Mouse (Mus musculus) kidney, adult 8-10 months (tissue): ENCODE data around the gene Ttc23.

Experiments used
- DNase-seq, 2 experiments: peaks; one replicate each; pipeline ENCODE4 v3.0.0; 2022

Ttc23 gene

DNA sequence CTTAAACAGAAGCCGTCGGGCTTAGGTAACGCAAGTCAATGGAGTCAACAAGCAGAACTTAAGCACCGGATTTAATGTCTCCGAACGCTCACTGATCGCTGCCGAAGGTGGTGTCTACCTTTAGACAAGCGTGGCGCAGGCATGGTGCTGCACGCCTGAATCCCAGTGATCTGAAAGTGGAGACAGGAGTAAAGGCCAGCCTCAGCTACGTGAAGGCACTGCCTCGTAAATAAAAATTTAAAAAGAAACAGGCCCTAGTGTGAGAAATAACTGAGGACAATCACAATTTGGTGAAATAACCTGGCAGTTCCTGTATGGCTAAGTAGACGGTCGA lies 1.6 kb upstream of the Ttc23 start:
- no peak for DNase-seq

DNA sequence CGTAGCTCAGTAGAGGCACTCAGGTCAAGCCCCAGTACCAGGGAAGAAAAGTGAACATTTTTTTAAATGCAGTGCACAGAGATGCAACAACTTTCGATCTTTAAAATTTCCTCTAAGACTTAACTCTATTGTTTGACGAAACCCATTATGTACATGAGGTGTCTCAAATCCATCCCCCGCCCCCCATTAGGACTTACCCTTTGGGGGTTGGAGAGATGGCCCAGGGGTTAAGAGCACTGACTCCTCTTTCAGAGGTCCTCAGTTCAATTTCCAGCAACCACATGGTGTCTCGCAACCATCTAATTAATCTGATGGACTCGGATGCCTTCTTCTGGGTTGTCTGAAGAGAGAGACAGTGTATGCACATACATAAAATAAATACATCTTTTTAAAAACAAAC lies 1.1 kb upstream of the Ttc23 start:
- no peak for DNase-seq

DNA sequence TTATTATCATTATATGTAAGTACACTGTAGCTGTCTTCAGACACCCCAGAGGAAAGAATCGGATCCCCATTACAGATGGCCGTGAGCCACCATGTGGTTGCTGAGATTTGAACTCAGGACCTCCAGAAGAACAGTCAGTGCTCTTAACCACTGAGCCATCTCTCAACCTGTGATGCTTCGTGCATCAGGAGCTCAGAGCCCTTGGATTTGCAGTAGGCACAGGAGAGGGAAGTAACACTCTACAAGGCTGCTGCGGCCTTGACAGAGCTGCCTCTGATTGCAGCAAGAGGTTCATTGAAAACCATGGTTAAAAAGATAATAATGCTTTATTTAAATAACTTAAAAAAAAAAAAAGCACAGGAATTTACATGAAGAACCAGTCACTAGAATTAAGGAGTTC lies 1.2 kb downstream of the Ttc23 start:
- DNase-seq, result no peak

DNA sequence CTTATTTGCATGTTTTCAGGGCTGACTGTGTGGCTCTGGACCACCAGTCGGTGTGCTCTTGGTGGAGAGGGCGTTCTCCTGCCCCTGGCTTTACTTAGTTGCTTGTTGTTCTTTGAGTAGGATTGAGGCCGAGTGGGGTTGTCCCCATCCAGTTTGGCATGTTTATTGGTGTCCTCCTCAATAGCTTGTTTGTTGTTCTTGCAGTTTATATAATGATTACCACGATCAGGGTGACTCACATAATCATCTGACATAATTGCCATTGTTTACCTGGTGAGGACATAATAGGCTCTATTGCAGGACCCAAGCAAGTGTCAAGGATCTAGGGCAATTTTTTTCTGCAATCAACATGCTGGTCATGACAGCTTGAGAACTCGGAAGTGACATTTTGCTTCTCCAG lies 5.0 kb downstream of the Ttc23 start:
- DNase-seq, result no peak

DNA sequence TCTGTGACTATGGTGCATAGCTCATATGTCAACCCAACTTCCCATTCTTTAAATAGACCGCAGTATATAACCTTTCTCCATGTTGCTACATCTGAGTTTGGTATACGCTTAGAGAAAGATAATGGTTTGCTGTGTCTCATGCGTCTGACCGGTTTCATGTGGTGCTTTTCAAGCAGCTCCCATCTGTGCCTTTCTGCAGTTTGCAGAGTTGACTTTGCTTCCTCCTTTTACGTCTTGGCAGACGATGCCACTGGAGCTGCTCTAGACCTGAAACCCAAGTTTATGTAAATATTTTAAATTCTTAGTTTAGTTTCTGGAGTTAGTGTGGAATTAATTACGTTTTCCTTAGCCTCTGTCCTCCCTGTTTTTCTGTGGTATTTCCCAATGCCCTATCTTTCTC lies 7.5 kb downstream of the Ttc23 start:
- DNase-seq, result no peak

- DNase-seq, result no peak
Observed at GRCm38 (mm10) chr7:67655186-67655585, 8.0 kb downstream of the Ttc23 start.

- no peak for DNase-seq
Observed at GRCm38 (mm10) chr7:67658110-67658509, 10.9 kb downstream of the Ttc23 start.

DNA sequence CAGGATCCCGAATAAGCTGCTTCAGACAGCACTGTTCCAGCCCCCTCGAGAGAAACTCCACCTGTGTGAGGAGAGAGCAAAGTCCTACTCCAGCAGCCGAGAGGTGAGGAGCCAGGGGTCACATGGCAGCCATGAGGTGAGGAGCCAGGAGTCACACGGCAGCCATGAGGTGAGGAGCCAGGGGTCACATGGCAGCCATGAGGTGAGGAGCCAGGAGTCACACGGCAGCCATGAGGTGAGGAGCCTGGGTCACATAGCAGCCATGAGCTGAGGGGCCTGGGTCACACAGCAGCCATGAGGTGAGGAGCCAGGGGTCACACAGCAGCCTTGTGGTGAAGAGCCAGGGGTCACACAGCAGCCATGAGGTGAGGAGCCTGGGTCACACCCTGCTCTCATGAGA lies 15.2 kb downstream of the Ttc23 start:
- DNase-seq, result peak; percentile 55 to 66

GRCm38 (mm10) chr7:67663981-67664694 lies 16.9 kb downstream of the Ttc23 start:
- DNase-seq, result no peak

DNA sequence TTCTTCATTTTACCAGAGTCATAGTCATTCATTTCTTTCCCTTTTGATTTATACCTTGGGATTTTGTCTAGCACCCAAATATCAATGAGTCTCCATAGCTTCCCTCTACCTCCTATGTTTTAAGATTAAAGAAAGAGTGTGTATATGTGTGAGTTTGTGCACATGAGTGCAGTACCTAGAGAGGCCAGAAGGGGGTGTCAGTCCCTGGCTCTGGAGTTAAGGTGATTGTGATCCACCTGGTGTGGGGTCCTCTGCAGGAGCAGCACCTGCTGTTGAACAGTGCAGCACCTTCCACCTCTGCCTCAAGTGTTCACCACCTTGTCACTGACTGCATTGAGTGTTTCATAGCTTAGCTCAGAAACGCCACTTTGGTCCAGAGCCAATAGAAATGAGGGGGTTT lies 23.8 kb downstream of the Ttc23 start:
- DNase-seq, result no peak

DNA sequence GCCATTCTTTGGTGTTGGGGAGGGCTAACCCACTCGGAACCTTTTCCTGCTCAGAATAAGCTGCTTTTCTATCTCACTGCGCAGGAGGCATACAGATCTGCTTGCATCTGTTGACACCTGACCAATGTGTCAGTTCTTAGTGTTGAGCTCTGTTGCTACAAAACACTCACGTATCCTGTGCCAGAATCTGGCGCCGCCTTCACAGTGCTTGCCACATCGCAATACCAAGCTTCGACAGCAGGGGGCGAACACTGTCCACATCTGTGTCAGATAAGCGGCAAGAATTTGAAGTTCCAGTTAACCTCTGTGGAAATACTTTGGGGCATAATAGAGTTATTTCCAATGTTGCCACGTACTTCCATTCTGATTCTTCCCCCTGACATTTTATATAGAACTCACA lies 25.4 kb downstream of the Ttc23 start:
- DNase-seq, result peak; percentile 83 to 94

- DNase-seq, result no peak
Observed at GRCm38 (mm10) chr7:67673656-67674055, 26.4 kb downstream of the Ttc23 start.

- DNase-seq, result no peak
Observed at GRCm38 (mm10) chr7:67678878-67679499, 31.8 kb downstream of the Ttc23 start.

DNA sequence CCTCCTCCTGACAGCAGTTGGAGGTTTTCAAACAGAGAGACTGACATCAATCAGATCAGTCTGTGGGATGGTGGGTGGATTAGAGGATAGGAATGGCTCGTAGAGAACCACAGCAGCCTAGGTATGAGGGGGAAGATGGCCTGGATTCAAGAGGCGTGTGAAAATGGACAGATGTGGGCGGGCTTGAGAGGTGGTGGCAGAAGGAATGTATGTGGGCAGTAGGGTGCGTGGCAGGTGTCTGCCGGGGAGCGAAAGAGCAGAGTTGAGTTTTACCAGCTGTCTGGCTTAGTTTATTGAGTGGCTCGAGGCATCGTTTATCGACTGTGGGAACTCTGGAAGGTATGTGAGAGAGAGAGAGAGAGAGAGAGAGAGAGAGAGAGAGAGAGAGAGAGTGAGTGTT lies 33.9 kb downstream of the Ttc23 start:
- DNase-seq, result no peak

DNA sequence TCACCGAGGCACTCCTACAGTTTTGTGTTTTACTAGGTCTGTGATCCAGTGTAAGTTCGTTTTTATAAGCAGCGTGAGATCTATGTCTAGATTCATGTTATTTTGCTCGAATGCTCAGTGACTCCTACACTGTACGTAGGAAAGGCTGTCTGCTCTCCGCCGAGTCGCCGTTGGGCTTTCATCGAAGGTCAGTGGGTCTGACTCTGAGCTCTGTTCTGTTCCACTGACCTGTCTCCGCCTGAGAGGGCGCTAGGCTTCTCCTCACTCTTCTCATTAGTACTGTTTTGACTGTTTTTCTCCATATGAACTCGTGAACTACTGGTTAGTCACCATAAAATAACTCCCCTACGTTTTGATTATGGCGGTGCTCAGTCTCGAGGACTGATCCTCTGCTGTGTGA lies 35.8 kb downstream of the Ttc23 start:
- DNase-seq, result no peak

GRCm38 (mm10) chr7:67686545-67686944 lies 39.3 kb downstream of the Ttc23 start:
- no peak for DNase-seq

- DNase-seq, result peak; percentile 49 to 59
Observed at GRCm38 (mm10) chr7:67688281-67688680, 41.1 kb downstream of the Ttc23 start.

- no peak for DNase-seq
Observed at GRCm38 (mm10) chr7:67689793-67690192, 42.6 kb downstream of the Ttc23 start.

GRCm38 (mm10) chr7:67691036-67691435 lies 43.8 kb downstream of the Ttc23 start:
- peak; percentile 44 to 57 for DNase-seq

- no peak for DNase-seq
Observed at GRCm38 (mm10) chr7:67692141-67692540, 44.9 kb downstream of the Ttc23 start.

DNA sequence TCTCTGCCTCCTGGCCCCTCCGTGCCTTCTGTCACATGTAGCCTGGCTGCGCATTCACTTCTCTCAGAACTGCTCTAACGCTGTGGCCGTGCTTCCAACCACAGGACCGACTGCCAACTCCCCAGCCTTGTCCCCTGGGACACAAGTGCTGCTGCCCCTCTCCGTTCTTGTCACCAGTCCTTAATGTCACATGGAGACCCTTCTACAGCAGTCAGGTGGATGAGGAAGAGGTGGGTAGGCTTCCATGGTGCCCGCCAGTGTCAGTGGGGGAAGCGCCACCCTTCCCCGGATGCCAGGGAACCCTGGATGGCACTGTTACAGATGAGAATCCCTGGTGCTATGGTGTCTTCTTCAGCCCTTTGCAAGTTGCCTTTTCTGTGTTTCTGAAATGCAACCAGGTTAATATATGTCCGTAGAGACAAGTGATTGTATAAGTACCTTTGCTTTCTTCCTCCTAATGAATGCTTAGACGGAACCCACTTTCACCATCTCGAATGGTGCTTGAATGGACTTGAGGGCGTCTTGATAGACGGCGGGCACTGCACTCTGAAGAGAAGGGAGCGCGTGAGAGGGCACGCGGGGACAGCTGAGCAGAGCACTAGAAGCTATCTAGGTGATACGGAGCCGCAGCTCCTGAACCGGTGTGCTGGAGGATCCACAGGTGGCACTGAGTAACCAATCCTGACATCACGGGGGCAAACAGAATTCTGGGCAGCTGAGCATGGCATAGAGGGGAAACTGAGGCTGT lies 45.8 kb downstream of the Ttc23 start:
- no peak for DNase-seq

DNA sequence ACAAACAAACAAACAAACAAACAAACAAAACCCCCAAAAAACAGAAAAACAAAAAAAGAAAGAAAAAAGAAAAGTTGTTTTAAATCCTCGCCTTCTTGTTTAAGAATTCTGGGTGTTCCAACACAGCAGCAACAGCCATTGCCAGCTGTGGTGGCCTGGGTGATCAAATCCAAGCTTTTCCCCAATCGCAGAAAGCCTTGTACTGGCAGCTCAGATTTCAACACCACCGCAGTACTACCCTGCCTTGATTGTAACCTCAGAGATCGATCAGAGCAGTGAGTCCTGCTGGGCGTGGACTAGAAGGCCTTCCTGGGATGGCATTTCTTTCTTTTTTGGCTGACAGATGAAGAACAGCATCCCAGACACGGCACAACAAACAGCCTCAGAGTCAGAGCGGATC lies 48.7 kb downstream of the Ttc23 start:
- no peak for DNase-seq

GRCm38 (mm10) chr7:67697892-67698630 lies 50.9 kb downstream of the Ttc23 start:
- no peak for DNase-seq

DNA sequence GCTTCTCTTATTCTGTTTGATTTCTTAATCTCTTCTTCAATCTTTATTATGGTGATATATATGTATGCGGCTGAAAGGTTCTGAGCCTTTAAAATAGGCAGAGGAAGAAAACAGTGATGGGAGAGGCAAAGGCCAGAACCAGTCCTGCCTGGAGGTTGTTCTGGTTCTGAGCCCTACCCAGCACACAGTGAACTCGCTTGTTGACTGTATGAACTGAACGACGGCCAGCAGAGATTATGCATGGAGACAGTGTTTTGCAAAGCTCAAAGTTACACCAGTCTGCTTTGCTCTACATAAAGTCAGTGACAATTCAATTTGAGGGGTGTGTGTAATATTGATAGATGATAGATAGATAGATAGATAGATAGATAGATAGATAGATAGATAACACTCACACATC lies 52.1 kb downstream of the Ttc23 start:
- no peak for DNase-seq
